Mouse (Mus musculus) heart, embryonic 14.5 days (tissue): ENCODE data around the gene Cfc1. TPM values are rescaled to one million over a fixed set of nuclear protein-coding genes. Genes with fewer than 3 reads are reported as not detected.
"Not testable (repeated sequence)": the region's sequence is repeated elsewhere in the genome, so short reads cannot be mapped to it uniquely, and the experiment has no call there.

Source experiments
- ATAC-seq: fragments of 200-750 bp; cut with Nextera tagmentation; 2 replicates; pipeline ENCODE4 v1.8.0; 2017; ENCODE audit warnings: low read depth, moderate TSS enrichment; ENCODE audit not compliant: insufficient number of reproducible peaks, insufficient read depth, low FRiP score
- H3K27ac ChIP-seq, 2 experiments: fragments of 200-500 bp in 1 of 2; fragments of 300-500 bp in 1 of 2; sonication (generic) in 1 of 2; replicated peaks in 1 of 2; 2 replicates each; pipeline ENCODE4 v1.5.1; 2012 to 2014; ENCODE audit warnings: low read depth in 2 of 2, low read length in 2 of 2, control low read depth in 1 of 2, mild to moderate bottlenecking in 1 of 2, mixed read lengths in 1 of 2; ENCODE audit not compliant: control insufficient read depth in 1 of 2, insufficient read depth in 1 of 2
- H3K27me3 ChIP-seq: fragments of 300-500 bp; sonication (generic); 2 replicates; pipeline ENCODE4 v1.6.1; 2014; ENCODE audit warnings: mild to moderate bottlenecking, low read length, control low read depth; ENCODE audit not compliant: control insufficient read depth, insufficient read depth
- H3K36me3 ChIP-seq: fragments of 300-500 bp; sonication (generic); 2 replicates; pipeline ENCODE4 v1.6.1; 2014; ENCODE audit warnings: mild to moderate bottlenecking, control low read depth, low read length, mixed read lengths; ENCODE audit not compliant: control insufficient read depth, insufficient read depth
- H3K4me1 ChIP-seq, 2 experiments: fragments of 200-500 bp in 1 of 2; fragments of 300-500 bp in 1 of 2; sonication (generic) in 1 of 2; 2 replicates each; pipeline ENCODE4 v1.6.1; 2012 to 2014; ENCODE audit warnings: low read length in 2 of 2, control low read depth in 1 of 2, mixed read lengths in 1 of 2; ENCODE audit not compliant: control insufficient read depth in 2 of 2, insufficient read depth in 2 of 2
- H3K4me2 ChIP-seq: fragments of 300-500 bp; sonication (generic); 2 replicates; pipeline ENCODE4 v1.6.1; 2014; ENCODE audit warnings: mild to moderate bottlenecking, low read length
- H3K4me3 ChIP-seq, 2 experiments: fragments of 200-500 bp in 1 of 2; fragments of 300-500 bp in 1 of 2; sonication (generic) in 1 of 2; 2 replicates each; pipeline ENCODE4 v1.5.1; 2012 to 2014; ENCODE audit warnings: low read length in 2 of 2, mild to moderate bottlenecking in 2 of 2, control low read depth in 1 of 2, low read depth in 1 of 2, moderate library complexity in 1 of 2; ENCODE audit not compliant: control insufficient read depth in 1 of 2, insufficient read depth in 1 of 2
- H3K9ac ChIP-seq: fragments of 300-500 bp; sonication (generic); 2 replicates; pipeline ENCODE4 v1.6.1; 2014; ENCODE audit warnings: mild to moderate bottlenecking, low read length
- H3K9me3 ChIP-seq: fragments of 300-500 bp; sonication (generic); 2 replicates; pipeline ENCODE4 v1.6.1; 2016; ENCODE audit warnings: low read length, control low read depth; ENCODE audit not compliant: control insufficient read depth
- WGBS: fragments of 180-500 bp; shearing (Covaris S2); extraction: QIAGEN DNeasy Blood & Tissue Kit; methylation state at CpG from one replicate; pipeline ENCODE4 v1.1.7; 2014; 5-methylcytosine and 5-hydroxymethylcytosine counted together
- polyA plus RNA-seq: library from polyadenylated mRNA; unstranded; fragments of >200 nt; fragmentation: Nextera tagmentation; extraction: Ambion mirVana; gene quantifications from 2 replicates; pipeline ENCODE4 v1.2.1, GENCODE M21; 2014

The Cfc1 gene
- 0.46 TPM in 1 of 2 replicates, not detected in the other for polyA plus RNA-seq

DNA sequence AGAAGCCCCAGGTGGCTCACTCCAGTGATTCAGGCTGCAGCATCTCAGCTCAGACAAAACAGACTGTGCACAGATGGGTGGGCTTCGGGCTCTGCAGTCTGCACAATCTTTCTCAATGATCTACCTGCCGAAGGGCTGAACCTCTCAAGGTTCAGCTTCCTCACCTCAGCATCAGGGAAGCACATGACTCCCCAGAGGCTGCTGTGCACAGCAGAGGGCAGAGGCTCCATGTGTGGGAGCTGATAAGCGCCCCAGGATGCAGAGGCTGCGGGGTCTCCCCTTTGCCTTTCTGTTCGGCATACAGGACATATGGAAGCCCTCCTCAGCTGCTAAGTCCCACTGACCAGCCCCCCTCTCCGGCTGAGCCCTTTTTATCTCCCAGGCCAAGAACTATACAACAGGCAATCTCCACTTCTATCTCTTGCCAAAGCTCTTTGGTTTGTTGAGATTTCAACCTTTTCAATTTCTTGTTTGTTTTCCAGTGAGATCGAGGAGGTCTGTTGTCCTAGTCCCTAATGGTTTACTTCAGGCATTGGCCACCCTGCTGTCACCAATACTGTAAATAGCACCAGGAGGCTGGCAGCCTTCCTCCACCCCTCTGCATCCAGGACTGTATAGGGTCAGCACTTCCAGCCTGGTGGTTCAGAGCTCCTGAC lies at the start of gene Cfc1:
Cfc1 (plus strand) TSS at position 606 of the 656 bp plus-strand sequence.
- H3K9ac ChIP-seq, ATAC-seq, H3K4me1 ChIP-seq, H3K27ac ChIP-seq, H3K9me3 ChIP-seq, H3K36me3 ChIP-seq: not testable (repeated sequence)
- WGBS = 8% methylated on average over 7 of the region's 7 CpGs
- peak within 1 kb of the TSS; percentile 0 to 20; a peak in 3 of 4 replicates for H3K4me3 ChIP-seq
- H3K4me2 ChIP-seq = peak within 1 kb of the TSS; percentile 59
- H3K27me3 ChIP-seq = peaks cover 22% of the 10 kb centered on the region

DNA sequence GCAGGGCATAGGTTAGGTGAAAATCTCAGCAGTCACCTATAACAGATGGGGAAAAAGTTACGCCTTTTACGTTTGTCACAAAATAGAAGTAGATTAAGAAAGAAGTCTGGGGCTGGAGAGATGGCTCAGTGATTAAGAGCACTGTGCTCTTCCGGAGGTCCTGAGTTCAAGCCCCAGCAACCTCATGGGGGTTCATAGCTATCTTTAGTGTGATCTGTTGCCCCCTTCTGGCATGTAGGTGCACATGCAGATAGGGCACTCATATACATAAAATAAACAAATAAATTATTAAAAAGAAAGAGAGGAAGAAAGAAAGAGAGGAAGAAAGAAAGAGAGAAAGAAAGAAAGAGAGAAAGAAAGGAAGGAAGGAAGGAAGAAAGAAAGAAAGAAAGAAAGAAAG lies 48.1 kb upstream of the Cfc1 start:
- H3K4me2 ChIP-seq = no peak overlapping the region
- no peak overlapping the region for H3K27ac ChIP-seq
- H3K9me3 ChIP-seq = peaks cover 5% of the 10 kb centered on the region; the same call in 1 of the 2 replicates
- 81% methylated on average over 3 of the region's 3 CpGs for WGBS
- peaks cover 2 to 9% of the 10 kb centered on the region in 2 experiments; a peak in 3 of 4 replicates for H3K4me1 ChIP-seq
- no peaks in the 10 kb centered on the region for H3K36me3 ChIP-seq
- H3K4me3 ChIP-seq = no peak overlapping the region
- no peak overlapping the region for H3K9ac ChIP-seq
- ATAC-seq = no peak
- H3K27me3 ChIP-seq = no peaks in the 10 kb centered on the region

GRCm38 (mm10) chr1:34489852-34490541 lies 45.5 kb upstream of the Cfc1 start:
- ATAC-seq = no peak
- no peak overlapping the region for H3K9ac ChIP-seq
- no peak overlapping the region for H3K4me2 ChIP-seq
- H3K27me3 ChIP-seq = no peaks in the 10 kb centered on the region
- no peaks in the 10 kb centered on the region for H3K36me3 ChIP-seq
- 80% methylated on average over 6 of the region's 6 CpGs for WGBS
- H3K9me3 ChIP-seq = peaks cover 5% of the 10 kb centered on the region; the same call in 1 of the 2 replicates
- no peak overlapping the region for H3K27ac ChIP-seq
- H3K4me3 ChIP-seq = no peak overlapping the region
- peaks cover 0 to 6% of the 10 kb centered on the region in 2 experiments; a peak in 2 of 4 replicates for H3K4me1 ChIP-seq

- H3K4me1 ChIP-seq = no peaks in the 10 kb centered on the region
- H3K9me3 ChIP-seq = peaks cover 5% of the 10 kb centered on the region; the same call in 1 of the 2 replicates
- no peak overlapping the region for H3K4me3 ChIP-seq
- H3K27ac ChIP-seq = no peak overlapping the region
- WGBS = 87% methylated on average over 4 of the region's 4 CpGs
- no peak overlapping the region for H3K9ac ChIP-seq
- ATAC-seq = no peak
- no peak overlapping the region for H3K4me2 ChIP-seq
- H3K27me3 ChIP-seq = no peaks in the 10 kb centered on the region
- H3K36me3 ChIP-seq = no peaks in the 10 kb centered on the region
Measured at GRCm38 (mm10) chr1:34491480-34491879, 44.0 kb upstream of the Cfc1 start.

GRCm38 (mm10) chr1:34502991-34503390 lies 32.5 kb upstream of the Cfc1 start:
- Histone ChIP-seq H3K36me3 (no peaks in the 10 kb centered on the region), H3K4me1 (no peaks in the 10 kb centered on the region), H3K27ac (no peak overlapping the region), H3K4me3 (no peak overlapping the region), H3K9ac (no peak overlapping the region), H3K27me3 (no peaks in the 10 kb centered on the region), H3K4me2 (no peak overlapping the region), H3K9me3 (no peaks in the 10 kb centered on the region)
- no peak for ATAC-seq
- WGBS = 53% methylated on average over 3 of the region's 3 CpGs

GRCm38 (mm10) chr1:34505307-34505706 lies 30.1 kb upstream of the Cfc1 start:
- WGBS = 59% methylated on average over 7 of the region's 7 CpGs
- Histone ChIP-seq H3K4me3 (no peak overlapping the region), H3K27ac (no peak overlapping the region), H3K27me3 (no peaks in the 10 kb centered on the region), H3K9ac (no peak overlapping the region), H3K4me1 (no peaks in the 10 kb centered on the region), H3K36me3 (no peaks in the 10 kb centered on the region), H3K4me2 (no peak overlapping the region), H3K9me3 (no peaks in the 10 kb centered on the region)
- ATAC-seq = no peak

DNA sequence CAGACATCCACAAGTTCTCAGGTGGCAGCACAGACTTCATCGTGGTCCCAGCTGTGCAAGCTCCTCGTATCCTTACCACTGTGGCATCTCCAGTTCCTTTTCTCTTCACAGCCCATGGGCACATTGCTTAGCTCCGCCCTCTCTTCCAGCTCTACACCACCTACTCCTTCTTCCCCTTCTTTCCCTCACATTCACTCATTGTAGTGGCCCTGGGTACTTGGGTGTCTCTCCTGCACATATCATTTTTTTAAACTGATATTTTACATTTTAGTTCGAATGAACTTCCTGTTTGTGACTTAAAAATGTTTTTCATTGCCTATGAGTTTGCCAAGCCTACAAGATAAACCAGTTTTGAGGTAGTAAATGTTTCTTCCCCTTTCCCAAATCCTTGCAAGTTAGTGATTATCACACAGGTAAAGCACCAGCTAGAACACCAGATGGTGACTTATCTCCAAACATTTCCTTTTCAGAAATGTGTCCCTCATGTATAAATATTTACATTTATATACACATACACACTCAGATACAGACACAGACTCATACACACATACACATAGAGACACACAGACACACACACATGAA lies 29.4 kb upstream of the Cfc1 start:
- Histone ChIP-seq H3K36me3 (no peaks in the 10 kb centered on the region), H3K9ac (no peak overlapping the region)
- WGBS = 75% methylated on average over 4 of the region's 4 CpGs

More for the DNA sequence above, 29.4 kb upstream of the Cfc1 start:
- H3K9me3 ChIP-seq = no peaks in the 10 kb centered on the region
- no peak overlapping the region for H3K27ac ChIP-seq
- no peaks in the 10 kb centered on the region for H3K27me3 ChIP-seq
- no peak for ATAC-seq
- H3K4me1 ChIP-seq = peaks cover under 1 to 4% of the 10 kb centered on the region in 2 experiments; a peak in 2 of 4 replicates
- H3K4me3 ChIP-seq = no peak overlapping the region
- no peak overlapping the region for H3K4me2 ChIP-seq
